Mouse (Mus musculus) CH12.LX (cell line): ENCODE measurements at regions not wholly inside any gene's neighbourhood (a gene's known extent, or its start where the extent isn't known, plus 50 kb on each side); places are given as distances from the start of the nearest gene placed in this dataset.

Source experiments
- DNase-seq: peaks from one replicate; pipeline ENCODE4 v3.0.0-alpha.2; 2013; ENCODE audit errors: extremely low read depth
- H3K27ac ChIP-seq: 2 replicates; pipeline ENCODE4 v1.5.1; 2012; ENCODE audit warnings: low read depth, mild to moderate bottlenecking, control low read depth, moderate library complexity; ENCODE audit not compliant: insufficient read depth
- H3K27me3 ChIP-seq: replicated peaks from 2 replicates; pipeline ENCODE3; 2012; ENCODE audit warnings: inconsistent platforms
- H3K36me3 ChIP-seq, 2 experiments: replicated peaks in 1 of 2; 2 replicates each; pipeline versions ENCODE3 to v1.6.1; 2012; ENCODE audit warnings: inconsistent platforms in 1 of 2, low read length in 1 of 2, mild to moderate bottlenecking in 1 of 2, mixed read lengths in 1 of 2, moderate library complexity in 1 of 2; ENCODE audit not compliant: control insufficient read depth in 1 of 2, insufficient read depth in 1 of 2
- H3K4me1 ChIP-seq, 2 experiments: 2 replicates each; pipeline ENCODE4 v1.6.1; 2012; ENCODE audit warnings: inconsistent platforms in 1 of 2, moderate library complexity in 1 of 2; ENCODE audit not compliant: insufficient read depth in 2 of 2, control insufficient read depth in 1 of 2
- H3K4me2 ChIP-seq: 2 replicates; pipeline ENCODE4 v1.6.1; 2012; ENCODE audit warnings: low read depth, mild to moderate bottlenecking, control low read depth; ENCODE audit not compliant: poor library complexity, insufficient read depth, severe bottlenecking
- H3K4me3 ChIP-seq, 3 experiments: fragments of 150-350 bp in 1 of 3; sonication (generic) in 1 of 3; replicated peaks in 1 of 3; 2 replicates each; pipeline versions ENCODE3 to v1.5.1; 2011 to 2012; ENCODE audit warnings: low read depth in 2 of 3, low read length in 2 of 3, mild to moderate bottlenecking in 2 of 3, moderate library complexity in 2 of 3, control low read depth in 1 of 3, improper control_type of control experiment in 1 of 3, inconsistent platforms in 1 of 3, mixed read lengths in 1 of 3; ENCODE audit not compliant: poor library complexity in 1 of 3
- H3K79me2 ChIP-seq: replicated peaks from 2 replicates; pipeline ENCODE4 v1.6.1; 2012; ENCODE audit warnings: mild to moderate bottlenecking, moderate library complexity; ENCODE audit not compliant: control insufficient read depth, poor library complexity, insufficient read depth, severe bottlenecking; ENCODE audit errors: extremely low read depth
- H3K9ac ChIP-seq: 2 replicates; pipeline ENCODE4 v1.6.1; 2012; ENCODE audit warnings: low read depth, mild to moderate bottlenecking, control low read depth, moderate library complexity; ENCODE audit not compliant: insufficient read depth
- H3K9me3 ChIP-seq: replicated peaks from 2 replicates; pipeline ENCODE3; 2012; ENCODE audit warnings: low read length, inconsistent platforms, mixed read lengths
- CHD2 ChIP-seq: IDR thresholded peaks from 2 replicates; pipeline ENCODE4 v1.6.1; 2011; ENCODE audit warnings: low read length, improper control_type of control experiment
- E2F4 ChIP-seq: IDR thresholded peaks from 2 replicates; pipeline ENCODE4 v1.6.1; 2011; ENCODE audit warnings: low read depth, low read length, improper control_type of control experiment; ENCODE audit not compliant: insufficient replicate concordance
- ELF1 ChIP-seq: IDR thresholded peaks from 2 replicates; pipeline ENCODE4 v1.6.1; 2014; ENCODE audit warnings: low read depth, mild to moderate bottlenecking, inconsistent platforms, low read length, improper control_type of control experiment
- HCFC1 ChIP-seq: IDR thresholded peaks from 2 replicates; pipeline ENCODE4 v1.6.1; 2012; ENCODE audit warnings: low read depth, mild to moderate bottlenecking, inconsistent platforms, low read length, improper control_type of control experiment
- JUN ChIP-seq: IDR thresholded peaks from 2 replicates; pipeline ENCODE4 v1.6.1; 2011; ENCODE audit warnings: low read depth, mild to moderate bottlenecking, low read length, improper control_type of control experiment, moderate library complexity; ENCODE audit not compliant: insufficient read depth
- MAFK ChIP-seq: IDR thresholded peaks from 2 replicates; pipeline ENCODE4 v1.6.1; 2011; ENCODE audit warnings: low read length, improper control_type of control experiment; ENCODE audit not compliant: insufficient replicate concordance
- MAX ChIP-seq: IDR thresholded peaks from 2 replicates; pipeline ENCODE4 v1.6.1; 2011; ENCODE audit warnings: low read length, improper control_type of control experiment
- MEF2A ChIP-seq: IDR thresholded peaks from 2 replicates; pipeline ENCODE4 v1.6.1; 2014; ENCODE audit warnings: low read depth, mild to moderate bottlenecking, inconsistent platforms, low read length, improper control_type of control experiment, borderline replicate concordance
- MYC ChIP-seq: IDR thresholded peaks from 2 replicates; pipeline ENCODE4 v1.6.1; 2011; ENCODE audit warnings: low read depth, mild to moderate bottlenecking, improper control_type of control experiment, low read length
- NRF1 ChIP-seq: IDR thresholded peaks from 2 replicates; pipeline ENCODE4 v1.6.1; 2014; ENCODE audit warnings: low read depth, mild to moderate bottlenecking, inconsistent platforms, low read length, improper control_type of control experiment, moderate library complexity
- PAX5 ChIP-seq: IDR thresholded peaks from 2 replicates; pipeline ENCODE4 v1.6.1; 2012; ENCODE audit warnings: low read length, inconsistent platforms, mixed read lengths
- POLR2A ChIP-seq: IDR thresholded peaks from 2 replicates; pipeline ENCODE4 v1.6.1; 2011; ENCODE audit warnings: low read depth, mild to moderate bottlenecking, improper control_type of control experiment, low read length
- POLR2AphosphoS2 ChIP-seq: IDR thresholded peaks from 2 replicates; pipeline ENCODE4 v1.6.1; 2011; ENCODE audit warnings: low read depth, low read length, improper control_type of control experiment
- RCOR1 ChIP-seq: conservative IDR thresholded peaks from 2 replicates; pipeline ENCODE4 v1.6.1; 2012; ENCODE audit warnings: low read depth, mild to moderate bottlenecking, inconsistent platforms, low read length, improper control_type of control experiment
- SMC3 ChIP-seq: IDR thresholded peaks from 2 replicates; pipeline ENCODE4 v1.6.1; 2011; ENCODE audit warnings: low read depth, low read length, improper control_type of control experiment
- TBP ChIP-seq: conservative IDR thresholded peaks from 2 replicates; pipeline ENCODE4 v1.6.1; 2011; ENCODE audit warnings: low read depth, low read length, improper control_type of control experiment
- TCF12 ChIP-seq: IDR thresholded peaks from 2 replicates; pipeline ENCODE4 v1.6.1; 2014; ENCODE audit warnings: low read depth, mild to moderate bottlenecking, inconsistent platforms, low read length, improper control_type of control experiment
- UBTF ChIP-seq: IDR thresholded peaks from 2 replicates; pipeline ENCODE4 v1.6.1; 2012; ENCODE audit warnings: low read depth, mild to moderate bottlenecking, inconsistent platforms, low read length, improper control_type of control experiment, moderate library complexity
- ZMIZ1 ChIP-seq: IDR thresholded peaks from 2 replicates; pipeline ENCODE4 v1.6.1; 2012; ENCODE audit warnings: low read depth, mild to moderate bottlenecking, inconsistent platforms, low read length, improper control_type of control experiment
- dilution Hi-C: fragments of 300-500 bp; cut with MboI; formaldehyde crosslinking; loops from 2 replicates; pipeline ENCODE4 v1.14.3; 2020; ENCODE audit warnings: low sequenced_read_pairs; ENCODE audit not compliant: extremely low pct_unique_long_range_greater_than_20kb, extremely low pct_ligation_motif_present
- in situ Hi-C: fragments of 300-500 bp; cut with MboI; formaldehyde crosslinking; loops from 3 replicates; pipeline ENCODE4 v1.14.3; 2019; ENCODE audit warnings: low sequenced_read_pairs, low pct_ligation_motif_present, low pct_unique_long_range_greater_than_20kb, mixed read lengths

DNA sequence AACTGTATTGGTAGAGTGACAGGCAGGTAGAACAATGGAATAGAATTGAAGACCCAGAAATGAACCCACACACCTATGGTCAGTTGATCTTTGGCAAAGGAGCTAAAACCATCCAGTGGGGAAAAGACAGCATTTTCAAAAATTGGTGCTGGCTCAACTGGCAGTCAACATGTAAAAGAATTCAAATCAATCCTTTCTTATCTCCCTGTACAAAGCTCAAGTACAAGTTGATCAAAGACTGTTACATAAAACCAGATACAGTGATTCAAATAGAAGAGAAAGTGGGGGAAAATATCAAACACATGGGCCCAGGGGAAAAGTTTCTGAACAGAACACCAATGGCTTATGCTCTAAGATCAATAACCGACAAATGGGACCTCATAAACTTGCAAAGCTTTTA lies 200.0 kb upstream of the Tle1 start:
- in situ Hi-C loops (no loop called here), dilution Hi-C loops (no loop called here)
- H3K9me3 ChIP-seq, result peaks cover 24% of the 10 kb centered on the region
- TF ChIP-seq ZMIZ1 (no peak), RCOR1 (no peak), SMC3 (no peak), UBTF (no peak), MAX (no peak), MEF2A (no peak), ELF1 (no peak), JUN (no peak), PAX5 (no peak), MYC (no peak), POLR2AphosphoS2 (no peak), TBP (no peak), CHD2 (no peak), POLR2A (no peak), MAFK (no peak), E2F4 (no peak)
- TF ChIP-seq, all 38 proteins: peak for 0
- H3K4me2 ChIP-seq, result no peak overlapping the region
- no peaks in the 10 kb centered on the region for H3K4me1 ChIP-seq
- no peak for DNase-seq
- no peak overlapping the region for H3K9ac ChIP-seq
- H3K27ac ChIP-seq, result no peak overlapping the region
- H3K4me3 ChIP-seq, result no peak overlapping the region
- H3K27me3 ChIP-seq, result no peaks in the 10 kb centered on the region
- H3K79me2 ChIP-seq, result no peaks in the 10 kb centered on the region
- no peaks in the 10 kb centered on the region for H3K36me3 ChIP-seq

DNA sequence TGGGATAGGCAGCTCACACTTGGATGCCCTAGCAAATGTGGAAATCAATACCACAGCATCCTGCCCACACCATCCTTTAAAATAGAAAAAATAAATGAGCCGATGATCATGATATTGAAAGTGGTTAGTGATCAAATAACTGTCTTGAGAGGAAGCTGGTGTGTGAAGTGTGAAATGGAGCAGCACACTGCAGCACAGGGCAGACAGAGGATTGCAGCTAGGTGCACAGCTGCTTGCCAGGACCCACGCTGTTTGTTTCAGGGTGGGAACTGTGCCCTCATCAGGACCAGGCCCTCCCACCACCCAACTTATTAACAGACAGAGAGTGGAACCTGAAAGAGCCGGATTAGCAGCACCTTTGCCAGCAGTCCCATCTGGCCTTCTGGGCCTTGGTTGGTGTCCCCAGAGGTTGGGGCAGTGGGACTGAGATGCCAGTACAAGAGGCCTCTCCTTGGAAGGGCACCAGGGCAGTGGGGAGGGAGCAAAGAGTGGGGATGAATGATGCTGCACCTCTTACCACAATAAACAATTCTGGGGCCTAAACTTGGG lies 191.2 kb upstream of the Tle1 start:
- no peaks in the 10 kb centered on the region for H3K36me3 ChIP-seq
- TF ChIP-seq JUN (no peak), E2F4 (no peak), HCFC1 (no peak), TCF12 (no peak), NRF1 (no peak)
- H3K4me3 ChIP-seq, result no peak overlapping the region
- no peak for DNase-seq
- peaks cover 50% of the 10 kb centered on the region for H3K9me3 ChIP-seq
- no peak overlapping the region for H3K9ac ChIP-seq
- in situ Hi-C loops (no loop called here), dilution Hi-C loops (no loop called here)
- no peaks in the 10 kb centered on the region for H3K4me1 ChIP-seq
- no peaks in the 10 kb centered on the region for H3K27me3 ChIP-seq
- H3K4me2 ChIP-seq, result no peak overlapping the region
- no peak overlapping the region for H3K27ac ChIP-seq
- no peaks in the 10 kb centered on the region for H3K79me2 ChIP-seq
